Comparison of ENCODE assay signal across 20 mouse cellular contexts in the genomic region with DNA sequence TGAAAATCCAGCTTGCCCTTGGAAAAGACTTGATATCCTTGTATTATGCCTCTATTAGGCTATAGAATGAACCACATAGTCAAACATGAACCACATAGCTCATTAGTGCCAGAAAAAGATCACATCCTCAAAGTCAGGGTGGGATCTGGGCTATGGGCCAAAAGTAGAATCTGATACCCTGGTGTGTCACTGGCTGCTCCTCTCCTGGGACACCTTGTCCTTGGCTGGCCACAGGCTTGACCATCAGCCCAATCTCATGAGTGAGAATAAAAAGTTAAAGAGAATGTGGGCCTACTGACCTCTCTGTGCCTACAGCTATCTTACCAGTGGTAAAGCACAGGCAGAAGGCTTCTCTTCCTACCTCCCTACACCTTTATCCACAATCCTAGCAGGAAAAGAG.
DNase-seq lines count a peak whose midpoint lies in the region; TF ChIP-seq lines count a peak whose summit lies in the region.
"Had no signal": no experiment of that assay in that cellular context is flagged by ENCODE, and none has a peak within 500 bp of the region (broad histone marks: within the 10 kb centered on the region; RNA-seq: fewer than 3 reads in every experiment).

No protein-coding gene starts in this region.

- H3K27ac ChIP-seq in gastrocnemius, adult 2 months: no peak overlapping the region
- peak overlapping the region; percentile 32; the same call in 1 of the 2 replicates for H3K27ac ChIP-seq in left cerebral cortex, adult 2 months
- H3K27ac ChIP-seq: embryonic facial prominence, embryonic 10.5 days; embryonic facial prominence, embryonic 12.5 days; forebrain, embryonic 13.5 days; forebrain, embryonic 15.5 days had no signal

- TF ChIP-seq CTCF in gastrocnemius, adult 2 months (IDR thresholded peaks at IDR 0.05): no peak
- TF ChIP-seq CTCF in left cerebral cortex, adult 2 months (IDR thresholded peaks at IDR 0.05): no peak

- intact Hi-C loops in gastrocnemius, adult 2 months (cut with DNase I): no loop called here
- intact Hi-C loops in gastrocnemius, postnatal 14 days (cut with DNase I; ENCODE audit: low total_unique reads): no loop called here
- intact Hi-C loops in left cerebral cortex, adult 2 months (cut with DNase I): no loop called here

- DNase-seq in gastrocnemius, adult 2 months: peak; percentile 73
- DNase-seq in gastrocnemius, postnatal 14 days: no peak
- no peak for DNase-seq in left cerebral cortex, adult 2 months (ENCODE audit: extremely low spot score in 1 of 2, low spot score in 2 of 2)
- no peak for DNase-seq in left cerebral cortex, adult 8-10 months (ENCODE audit: low spot score in 2 of 2)
- peak; percentile 24 for DNase-seq in gastrocnemius, postnatal 25 days
- DNase-seq in adrenal gland, postnatal 25 days: no peak
- DNase-seq in T-cell, adult 2 months (ENCODE audit: low spot score): no peak
- DNase-seq: adrenal gland, adult 8-10 months; adrenal gland, postnatal 14 days; cerebellum, adult 11 months; cerebellum, adult 18-20 months; cerebellum, adult 8-10 months; cerebellum, adult 9-11 months; cerebellum, postnatal 14 days; cerebellum, postnatal 36 days; forebrain, postnatal 0 days had no signal

- H3K4me3 ChIP-seq in gastrocnemius, adult 2 months: no peak overlapping the region
- H3K4me3 ChIP-seq in left cerebral cortex, adult 2 months: no peak overlapping the region
- H3K4me3 ChIP-seq: embryonic facial prominence, embryonic 10.5 days; embryonic facial prominence, embryonic 12.5 days; forebrain, embryonic 13.5 days; forebrain, embryonic 15.5 days had no signal

Comparison
In these comparisons a context has a peak if more than half of its experiments do, and no peak if none do; other contexts are left out.
1. DNase-seq: peak in gastrocnemius, adult 2 months (single experiment) and gastrocnemius, postnatal 25 days (single experiment); none in gastrocnemius, postnatal 14 days (single experiment), left cerebral cortex, adult 2 months (0 of 2), left cerebral cortex, adult 8-10 months (0 of 2), adrenal gland, postnatal 25 days (single experiment) and T-cell, adult 2 months (single experiment).